12 mouse cellular contexts compared by ENCODE assay signal in genomic region chr4:32326279-32326678, GRCm38 (mm10).
DNase-seq lines count a peak whose midpoint lies in the region; ATAC-seq and TF ChIP-seq lines count a peak whose summit lies in the region.
"Had no signal": no experiment of that assay in that cellular context is flagged by ENCODE, and none has a peak within 500 bp of the region (broad histone marks: within the 10 kb centered on the region; RNA-seq: fewer than 3 reads in every experiment).

No protein-coding gene starts in this region.

- peak; percentile 3; the same call in 1 of the 2 replicates for ATAC-seq in forebrain, embryonic 14.5 days
- peak; percentile 25 for ATAC-seq in hindbrain, embryonic 16.5 days
- ATAC-seq: intestine, embryonic 16.5 days had no signal

- H3K36me3 ChIP-seq in forebrain, embryonic 14.5 days (ENCODE audit: control insufficient read depth, insufficient read depth, low read length), result no peaks in the 10 kb centered on the region
- H3K36me3 ChIP-seq in hindbrain, embryonic 16.5 days (ENCODE audit: control insufficient read depth, insufficient read depth, low read length), result no peaks in the 10 kb centered on the region
- H3K36me3 ChIP-seq: embryonic facial prominence, embryonic 15.5 days had no signal

- 0 out of 2 replicates have a peak, but pooled peaks cover 4% of the 10 kb centered on the region for H3K9me3 ChIP-seq in forebrain, embryonic 14.5 days (replicated peaks; ENCODE audit: control insufficient read depth, low read length)
- 0 out of 2 replicates have a peak, but pooled peaks cover 3% of the 10 kb centered on the region for H3K9me3 ChIP-seq in hindbrain, embryonic 16.5 days (ENCODE audit: control insufficient read depth, low read length)
- H3K9me3 ChIP-seq: embryonic facial prominence, embryonic 15.5 days had no signal

- H3K27ac ChIP-seq in left cerebral cortex, adult 2 months, result peak overlapping the region; percentile 69
- H3K27ac ChIP-seq in forebrain, embryonic 14.5 days (ENCODE audit: low read depth, low read length), result peak overlapping the region; percentile 86
- H3K27ac ChIP-seq in hindbrain, embryonic 16.5 days (ENCODE audit: low read depth, low read length), result peak overlapping the region; percentile 74
- H3K27ac ChIP-seq: embryonic facial prominence, embryonic 15.5 days; gastrocnemius, adult 2 months had no signal

- peak overlapping the region; percentile 40 for H3K9ac ChIP-seq in forebrain, embryonic 14.5 days (ENCODE audit: low read length)
- H3K9ac ChIP-seq in hindbrain, embryonic 16.5 days (ENCODE audit: low read depth, low read length), result peak overlapping the region; percentile 24; the same call in 1 of the 2 replicates
- H3K9ac ChIP-seq: embryonic facial prominence, embryonic 15.5 days had no signal

- H3K4me2 ChIP-seq in forebrain, embryonic 14.5 days (ENCODE audit: low read length), result peak overlapping the region; percentile 25; the same call in 1 of the 2 replicates
- peak overlapping the region; percentile 24 for H3K4me2 ChIP-seq in hindbrain, embryonic 16.5 days (ENCODE audit: low read length)
- H3K4me2 ChIP-seq: embryonic facial prominence, embryonic 15.5 days had no signal

- H3K4me1 ChIP-seq in forebrain, embryonic 14.5 days (ENCODE audit: control insufficient read depth, insufficient read depth, low read length), result peaks cover 36% of the 10 kb centered on the region
- peaks cover 35% of the 10 kb centered on the region for H3K4me1 ChIP-seq in hindbrain, embryonic 16.5 days (ENCODE audit: control insufficient read depth, insufficient read depth, low read depth, low read length)

- no peak for TF ChIP-seq CTCF in left cerebral cortex, adult 2 months (IDR thresholded peaks at IDR 0.05)

- H3K4me3 ChIP-seq in left cerebral cortex, adult 2 months, result no peak overlapping the region; the same call in 1 of the 2 replicates
- H3K4me3 ChIP-seq in forebrain, embryonic 14.5 days (ENCODE audit: low read depth, low read length), result no peak overlapping the region
- no peak overlapping the region for H3K4me3 ChIP-seq in hindbrain, embryonic 16.5 days (ENCODE audit: low read length)
- H3K4me3 ChIP-seq: embryonic facial prominence, embryonic 15.5 days; gastrocnemius, adult 2 months had no signal

- no peaks in the 10 kb centered on the region for H3K27me3 ChIP-seq in forebrain, embryonic 14.5 days (replicated peaks; ENCODE audit: control insufficient read depth, insufficient read depth, low read length)
- H3K27me3 ChIP-seq in hindbrain, embryonic 16.5 days (replicated peaks; ENCODE audit: control insufficient read depth, insufficient read depth, low read length), result no peaks in the 10 kb centered on the region
- H3K27me3 ChIP-seq: embryonic facial prominence, embryonic 15.5 days had no signal

- DNase-seq in left cerebral cortex, adult 2 months (ENCODE audit: extremely low spot score in 1 of 2, low spot score in 2 of 2), result no peak
- DNase-seq in left cerebral cortex, adult 11 months (ENCODE audit: low spot score), result no peak
- peak; percentile 42 for DNase-seq in forebrain, embryonic 14.5 days (ENCODE audit: low spot score)
- peak; percentile 58 for DNase-seq in naive thymus-derived CD4-positive, alpha-beta T cell, adult 2 months (ENCODE audit: low read depth)
- DNase-seq in B cell, adult 2 months, result no peak
- DNase-seq in kidney, postnatal 10 days, result no peak
- DNase-seq in right cerebral cortex, postnatal 36 days (ENCODE audit: low spot score in 2 of 2), result no peak
- DNase-seq: gastrocnemius, adult 2 months; right cerebral cortex, postnatal 4 days had no signal

- intact Hi-C loops in left cerebral cortex, adult 2 months (cut with DNase I), result no loop called here

- 36% methylated on average over 10 of the region's 10 CpGs for WGBS in forebrain, embryonic 14.5 days
- 30% methylated on average over 10 of the region's 10 CpGs for WGBS in hindbrain, embryonic 16.5 days

Comparison
In these comparisons a context has a peak if more than half of its experiments do, and no peak if none do; other contexts are left out.
1. DNase-seq: peak in forebrain, embryonic 14.5 days (single experiment) and naive thymus-derived CD4-positive, alpha-beta T cell, adult 2 months (single experiment); none in left cerebral cortex, adult 2 months (0 of 2), left cerebral cortex, adult 11 months (single experiment), B cell, adult 2 months (0 of 2), kidney, postnatal 10 days (single experiment) and right cerebral cortex, postnatal 36 days (0 of 2).
2. Peak in every context shown above with its lines, with median percentiles within 50 percentile points of each other: H3K27ac ChIP-seq.